Mouse (Mus musculus) testis, postnatal 10 days (tissue): ENCODE data around the gene Aff1.
A peak's percentile ranks its signal among the peaks of the same experiment; 100 is the strongest.

Experiments used
- DNase-seq: peaks from one replicate; pipeline ENCODE4 v3.0.0; 2021; ENCODE audit warnings: low spot score

Aff1 gene

GRCm38 (mm10) chr5:103691624-103692530 is at the start of gene Aff1:
TSS of gene Aff1 (plus strand) at chr5:103692374.
- peak; percentile 98 for DNase-seq

- DNase-seq, result no peak
Observed at GRCm38 (mm10) chr5:103644167-103644566, 48.0 kb upstream of the Aff1 start.

GRCm38 (mm10) chr5:103647320-103647719 is 44.9 kb upstream of the Aff1 start:
- no peak for DNase-seq

DNA sequence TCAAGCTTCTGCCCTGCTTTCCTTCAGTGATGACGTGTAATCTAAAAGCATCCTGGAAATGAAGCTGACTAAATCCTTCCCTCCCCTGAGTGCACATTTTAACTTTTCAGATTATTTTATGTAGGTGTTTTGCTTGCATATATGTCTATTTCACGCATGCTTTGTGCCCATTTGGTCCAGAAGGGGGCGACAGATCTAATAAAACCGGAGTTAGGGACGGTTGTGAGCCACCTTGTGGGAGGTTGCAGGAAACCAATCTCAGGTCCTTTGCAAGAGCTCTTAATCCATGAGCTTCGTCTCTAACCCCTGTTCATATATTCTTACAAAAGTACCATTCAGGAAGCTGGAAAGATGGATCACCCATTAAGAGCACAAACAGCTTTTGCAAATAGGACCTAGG is 37.9 kb upstream of the Aff1 start:
- DNase-seq, result peak; percentile 64

DNA sequence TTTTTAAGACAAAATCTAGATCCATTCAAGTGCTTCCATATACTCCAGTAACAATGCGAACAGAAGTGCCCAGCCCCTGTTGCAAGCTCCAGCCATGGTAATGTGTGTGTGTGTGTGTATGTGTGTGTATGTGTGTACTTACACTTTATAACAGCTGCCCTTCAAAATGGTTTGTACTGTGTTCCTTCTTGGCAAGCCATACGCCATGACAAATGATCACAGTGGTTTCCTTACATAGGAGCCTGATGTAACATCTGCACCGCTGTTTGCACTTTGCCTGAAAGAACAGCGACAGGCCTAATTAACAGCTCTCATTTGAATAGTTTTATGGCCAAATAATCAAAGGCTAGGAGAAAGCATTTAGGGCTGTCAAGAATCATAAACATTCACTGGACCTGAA is 37.4 kb upstream of the Aff1 start:
- no peak for DNase-seq

DNA sequence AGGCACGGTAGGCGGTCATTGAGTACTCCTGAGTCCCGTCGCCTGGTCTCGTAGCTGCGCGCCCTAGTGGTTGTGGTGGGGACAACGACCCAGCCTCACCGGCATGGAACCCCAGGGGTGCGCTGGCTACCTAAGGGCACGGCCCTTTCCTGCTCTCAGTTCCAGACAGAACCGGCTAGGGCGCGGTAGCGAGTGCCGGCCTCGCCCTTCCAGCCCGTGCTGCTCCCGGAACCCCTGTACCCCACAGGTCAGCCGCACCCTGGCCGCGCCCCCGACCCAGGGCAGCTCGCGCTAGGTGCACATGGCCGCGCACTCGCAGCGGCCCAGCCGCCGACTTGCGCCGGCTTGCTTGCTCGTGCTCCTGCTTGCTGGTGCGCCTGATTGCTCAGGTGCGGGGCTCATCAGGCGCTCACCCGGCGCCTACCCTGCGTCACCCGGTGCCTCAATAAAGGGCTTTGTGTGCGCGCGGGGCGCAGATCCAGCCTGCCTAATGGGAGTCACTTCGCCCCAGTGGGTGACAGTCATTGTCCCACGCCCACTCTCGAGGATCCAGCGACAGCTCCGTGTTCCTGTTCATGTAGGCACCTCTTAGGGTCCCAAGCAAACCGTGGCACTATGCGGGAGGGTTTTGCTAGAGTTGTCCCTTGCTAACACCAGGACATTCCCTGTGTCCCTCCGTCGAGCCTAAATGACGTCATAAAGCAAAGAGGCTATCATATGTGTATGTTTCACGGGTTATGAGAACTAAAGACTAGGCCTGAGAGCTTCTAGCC is 36.6 kb upstream of the Aff1 start, which contains the start of gene 1700016H13Rik:
Gene 1700016H13Rik (minus strand): TSS at position 665 of the 773 bp plus-strand sequence.
- DNase-seq, result peak; percentile 85

- DNase-seq, result no peak
Observed at GRCm38 (mm10) chr5:103658921-103659320, 33.3 kb upstream of the Aff1 start.

- no peak for DNase-seq
Observed at GRCm38 (mm10) chr5:103659571-103659970, 32.6 kb upstream of the Aff1 start.

DNA sequence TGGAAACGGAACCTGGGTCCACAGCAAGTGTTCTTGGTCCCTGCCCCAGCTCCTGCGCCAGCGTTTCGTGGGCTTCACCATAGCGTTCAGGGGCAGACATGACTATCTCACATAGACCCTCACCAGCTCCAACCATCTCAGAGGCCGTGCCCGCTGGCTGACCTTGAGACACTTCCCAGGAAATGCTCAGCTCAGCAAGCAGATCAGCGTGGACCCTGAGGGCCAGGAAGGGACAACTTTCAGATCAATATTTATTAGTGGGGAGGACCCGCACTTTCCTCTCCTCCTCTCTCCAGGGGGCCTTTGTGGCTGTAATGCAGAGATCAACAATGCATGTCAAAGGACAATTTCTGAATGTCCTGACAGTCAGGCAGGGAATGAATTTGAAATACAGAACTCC is 27.2 kb upstream of the Aff1 start:
- DNase-seq, result no peak

DNA sequence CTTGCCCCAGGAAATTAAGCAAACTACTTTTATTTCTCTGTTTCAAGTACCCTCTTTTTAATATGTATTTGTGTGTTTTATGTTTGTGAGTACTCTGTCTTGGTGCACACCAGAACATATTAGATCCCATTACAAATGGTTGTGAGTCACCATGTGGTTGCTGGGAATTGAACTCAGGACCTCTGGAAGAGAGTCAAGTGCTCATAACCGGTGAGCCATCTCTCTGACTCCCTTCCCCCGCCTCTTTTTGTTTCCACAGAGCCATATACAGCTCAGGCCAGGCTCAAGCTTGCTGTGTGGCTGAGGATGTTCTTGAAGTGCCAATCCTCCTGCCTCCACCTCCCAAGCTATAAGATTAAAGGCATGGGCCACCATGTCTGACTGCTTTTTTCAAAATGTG is 26.3 kb upstream of the Aff1 start:
- DNase-seq, result no peak

GRCm38 (mm10) chr5:103671858-103672257 is 20.3 kb upstream of the Aff1 start:
- no peak for DNase-seq

DNA sequence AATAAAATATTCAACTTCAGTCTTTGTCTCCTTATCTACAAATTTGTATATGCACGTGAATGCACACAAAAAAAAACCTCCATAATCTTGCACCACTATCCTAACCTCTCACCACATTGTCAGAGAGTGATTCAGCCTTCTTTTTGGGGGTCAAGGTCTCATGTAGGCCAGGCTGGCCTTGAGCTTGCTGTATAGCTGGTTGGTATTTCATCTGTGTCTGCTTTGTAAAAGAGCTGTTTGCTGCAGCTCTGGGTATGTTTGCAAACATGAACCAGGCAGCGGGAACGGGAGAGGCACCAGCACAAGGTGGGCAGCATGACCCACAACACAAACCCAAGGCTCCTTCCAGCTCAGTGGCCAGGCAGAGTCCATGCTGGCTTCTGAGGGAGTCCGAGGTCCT is 18.6 kb upstream of the Aff1 start:
- no peak for DNase-seq

- DNase-seq, result no peak
Observed at GRCm38 (mm10) chr5:103674482-103674881, 17.7 kb upstream of the Aff1 start.

- no peak for DNase-seq
Observed at GRCm38 (mm10) chr5:103676289-103676881, 15.8 kb upstream of the Aff1 start.

GRCm38 (mm10) chr5:103677894-103678293 is 14.3 kb upstream of the Aff1 start:
- DNase-seq, result no peak

- DNase-seq, result no peak
Observed at GRCm38 (mm10) chr5:103678974-103679373, 13.2 kb upstream of the Aff1 start.

DNA sequence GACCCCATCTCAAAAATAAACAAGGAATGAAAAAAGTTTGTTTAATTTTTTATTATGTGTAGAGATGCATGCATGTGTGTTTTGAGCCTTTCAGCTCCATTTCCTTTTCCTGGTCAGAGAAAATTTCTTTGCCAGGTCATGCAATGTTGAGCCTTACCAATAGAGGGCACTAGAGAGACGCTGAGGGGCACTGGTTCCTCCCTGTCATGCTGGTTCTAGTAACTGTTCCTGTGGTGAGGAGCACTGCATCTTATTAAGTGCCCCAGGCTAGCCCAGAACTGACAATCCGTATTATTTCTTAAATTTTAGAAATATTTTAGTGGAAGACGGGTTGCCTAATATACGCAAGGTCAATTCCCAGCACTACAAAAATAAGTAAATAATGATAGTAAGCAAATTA is 11.8 kb upstream of the Aff1 start:
- DNase-seq, result peak; percentile 74

GRCm38 (mm10) chr5:103681824-103682223 is 10.3 kb upstream of the Aff1 start:
- no peak for DNase-seq

GRCm38 (mm10) chr5:103689645-103690044 is 2.5 kb upstream of the Aff1 start:
- no peak for DNase-seq

DNA sequence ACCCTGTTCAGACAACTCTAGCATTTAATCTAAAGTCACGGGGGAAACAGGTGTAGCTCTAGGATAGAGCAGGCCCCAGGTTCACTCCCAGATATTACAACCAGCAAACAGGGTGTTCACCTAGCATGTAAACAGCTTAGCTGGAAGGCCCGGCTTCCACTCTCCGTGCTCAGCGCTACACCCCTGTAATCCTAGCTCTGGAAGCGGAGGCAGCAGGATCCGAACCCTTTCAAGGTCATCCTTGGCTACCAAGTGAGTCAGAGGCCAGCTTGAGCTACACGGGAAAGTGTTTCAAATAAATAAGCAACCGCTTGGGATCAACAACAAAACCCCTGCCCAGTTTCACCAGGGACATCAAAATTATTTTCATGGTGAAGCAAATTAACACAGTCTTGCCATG is 2.0 kb upstream of the Aff1 start:
- DNase-seq, result no peak

DNA sequence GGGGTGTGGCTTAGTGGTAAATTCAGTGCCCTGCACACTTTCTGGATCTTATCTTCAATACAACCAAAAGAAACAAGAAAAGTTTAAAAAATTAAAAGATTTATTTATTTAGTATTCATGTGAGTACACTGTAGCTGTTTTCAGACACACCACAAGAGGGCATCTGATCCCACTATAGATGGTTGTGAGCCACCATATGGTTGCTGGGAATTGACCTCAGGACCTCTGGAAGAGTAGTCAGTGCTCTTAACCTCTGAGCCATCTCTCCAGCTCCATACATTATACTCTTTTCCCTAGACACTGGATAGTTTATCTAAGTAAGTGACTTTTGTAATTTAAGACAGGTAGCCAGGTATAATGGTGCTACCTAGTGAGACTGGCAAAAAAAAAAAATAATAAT is 1.0 kb upstream of the Aff1 start:
- no peak for DNase-seq

GRCm38 (mm10) chr5:103692531-103693040 is 412 bp downstream of the Aff1 start:
- DNase-seq, result no peak
